Mouse (Mus musculus): ENCODE data around the gene Tnfrsf1a. TPM values are rescaled to one million over a fixed set of nuclear protein-coding genes. Genes with fewer than 3 reads are reported as not detected.
"Not testable (repeated sequence)": the region's sequence is repeated elsewhere in the genome, so short reads cannot be mapped to it uniquely, and the experiment has no call there.

Gene Tnfrsf1a
- 75.3 and 77.7 TPM in 2 replicates for polyA plus RNA-seq (2015; fragmentation: Nextera tagmentation; extraction: Ambion mirVana)

DNA sequence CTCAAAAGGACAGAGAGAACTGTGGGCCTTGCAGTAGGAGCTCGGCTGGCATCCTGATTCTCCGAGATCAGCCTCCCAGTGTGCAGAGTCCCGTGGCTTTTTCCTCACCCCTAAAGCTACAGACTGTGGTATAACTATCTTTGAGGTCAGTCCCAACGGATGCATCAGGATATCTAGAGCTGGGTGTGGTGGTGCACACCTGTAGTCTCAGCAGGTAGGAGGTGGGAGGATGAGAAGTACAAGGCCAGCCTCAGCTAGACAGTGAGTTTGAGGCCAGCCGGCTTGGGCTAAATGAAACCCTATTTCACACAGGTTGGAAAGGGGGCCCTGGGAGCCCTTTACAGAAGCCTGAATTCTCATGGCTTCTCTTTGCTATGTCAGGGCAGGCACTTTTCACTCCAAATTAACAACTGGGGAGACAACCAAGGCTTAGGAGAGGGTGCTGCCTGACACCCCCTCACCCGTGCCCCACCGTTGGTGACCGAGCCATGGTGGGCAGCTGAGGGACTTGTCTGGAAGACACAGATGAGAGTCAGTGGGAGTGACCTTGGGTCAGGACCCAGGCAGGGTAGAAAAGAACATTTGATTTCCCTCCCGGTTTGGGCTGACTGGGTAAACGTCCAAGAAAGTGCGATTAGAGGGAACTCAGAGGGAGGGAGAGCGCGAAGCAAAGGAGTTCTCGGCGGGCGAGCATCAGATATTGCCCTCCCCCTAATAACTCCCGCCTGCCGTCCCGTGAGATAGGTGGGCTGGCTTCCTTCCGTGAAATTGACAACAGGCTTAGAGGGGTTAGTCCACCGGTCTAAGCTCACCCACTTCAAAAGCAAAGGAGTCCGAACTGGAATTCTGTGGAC lies at the start of gene Tnfrsf1a:
Gene Tnfrsf1a, plus strand, starts transcription at position 642 of the 854 bp plus-strand sequence.
- no peak for TF ChIP-seq CTCF (IDR thresholded peaks at IDR 0.05; ENCODE audit: low read depth)
- TF ChIP-seq EP300 (optimal IDR thresholded peaks at IDR 0.05) = no peak
- no peak for DNase-seq (ENCODE audit: low spot score)
- 10% methylated on average over 22 of the region's 22 CpGs for WGBS

GRCm38 (mm10) chr6:125300982-125301381 lies 48.2 kb upstream of the Tnfrsf1a start:
- Histone ChIP-seq H3K36me3 (ENCODE audit: control insufficient read depth, insufficient read depth, low read length) (no peaks in the 10 kb centered on the region), H3K4me2 (replicated peaks; ENCODE audit: low read depth) (no peak overlapping the region), H3K4me3 (ENCODE audit: low read depth, low read length) (no peak overlapping the region), H3K9me3 (ENCODE audit: control insufficient read depth, low read length) (no peaks in the 10 kb centered on the region), H3K4me1 (replicated peaks; ENCODE audit: control insufficient read depth, insufficient read depth) (0 out of 2 replicates have a peak, but pooled peaks cover 3% of the 10 kb centered on the region), H3K27ac (replicated peaks) (no peak overlapping the region), H3K9ac (ENCODE audit: low read length) (no peak overlapping the region), H3K27me3 (ENCODE audit: control insufficient read depth, insufficient read depth, low read length) (no peaks in the 10 kb centered on the region)
- TF ChIP-seq CTCF (IDR thresholded peaks at IDR 0.05; ENCODE audit: low read depth) (no peak), EP300 (optimal IDR thresholded peaks at IDR 0.05) (no peak)
- peak; percentile 66; the same call in 1 of the 2 replicates for ATAC-seq (ENCODE audit: low FRiP score, low TSS enrichment)
- WGBS = 61% methylated on average over 1 of the region's 1 CpGs
- DNase-seq (ENCODE audit: low spot score) = no peak

More for the DNA sequence above, at the start of gene Tnfrsf1a:
- Histone ChIP-seq H3K9me3 (ENCODE audit: control insufficient read depth, low read length) (no peaks in the 10 kb centered on the region), H3K4me1 (replicated peaks; ENCODE audit: control insufficient read depth, insufficient read depth) (peaks cover 18% of the 10 kb centered on the region), H3K4me2 (replicated peaks; ENCODE audit: low read depth) (peak within 1 kb of the TSS; percentile 93), H3K9ac (ENCODE audit: low read length) (peak within 1 kb of the TSS; percentile 94), H3K27me3 (ENCODE audit: control insufficient read depth, insufficient read depth, low read length) (no peaks in the 10 kb centered on the region), H3K4me3 (ENCODE audit: low read depth, low read length) (peak within 1 kb of the TSS; percentile 83), H3K27ac (replicated peaks) (peak within 1 kb of the TSS; percentile 96), H3K36me3 (ENCODE audit: control insufficient read depth, insufficient read depth, low read length) (0 out of 2 replicates have a peak, but pooled peaks cover 4% of the 10 kb centered on the region)
- peak; percentile 6; the same call in 1 of the 2 replicates for ATAC-seq (ENCODE audit: low FRiP score, low TSS enrichment)

DNA sequence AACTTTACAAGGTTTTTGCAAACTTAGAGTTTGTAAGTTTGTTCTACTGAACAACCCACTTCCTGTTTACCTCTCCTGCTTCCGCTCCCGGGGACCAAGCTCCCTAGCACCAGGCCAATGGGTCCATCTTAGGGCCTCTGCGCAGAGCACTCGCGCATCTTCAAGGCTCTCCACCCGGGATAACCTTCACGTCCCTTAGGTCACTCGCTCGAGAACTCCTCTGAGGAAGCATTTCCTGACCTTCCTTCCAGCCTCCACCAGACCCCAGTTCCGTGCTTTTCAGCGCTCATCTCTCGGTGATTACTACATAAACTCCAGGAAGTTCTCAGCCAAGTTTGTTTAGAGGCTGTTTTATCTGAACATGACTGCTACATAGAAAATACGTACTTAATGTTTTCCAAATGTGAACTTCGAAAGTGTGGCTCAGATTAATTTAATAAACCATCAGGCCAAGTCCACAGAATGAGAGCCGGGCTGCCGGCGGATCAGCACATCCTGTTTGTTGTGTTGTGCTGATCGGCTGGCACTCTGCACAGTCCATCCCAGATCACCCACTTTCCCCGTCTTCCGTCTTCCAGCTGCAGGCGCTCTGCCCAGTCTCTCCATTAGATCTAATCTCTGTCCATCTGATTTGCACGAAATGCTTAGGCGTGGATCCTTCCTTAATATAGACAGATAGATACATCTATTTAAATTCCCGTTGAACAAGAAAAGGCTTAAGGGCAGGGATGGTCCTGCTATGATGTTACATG lies 46.8 kb upstream of the Tnfrsf1a start:
- WGBS = 64% methylated on average over 24 of the region's 24 CpGs
- peaks cover 9% of the 10 kb centered on the region for H3K36me3 ChIP-seq (ENCODE audit: control insufficient read depth, insufficient read depth, low read length)
- H3K4me1 ChIP-seq (replicated peaks; ENCODE audit: control insufficient read depth, insufficient read depth) = 0 out of 2 replicates have a peak, but pooled peaks cover 3% of the 10 kb centered on the region
- H3K9ac ChIP-seq (ENCODE audit: low read length) = no peak overlapping the region
- no peaks in the 10 kb centered on the region for H3K9me3 ChIP-seq (ENCODE audit: control insufficient read depth, low read length)
- TF ChIP-seq CTCF (IDR thresholded peaks at IDR 0.05; ENCODE audit: low read depth) (no peak), EP300 (optimal IDR thresholded peaks at IDR 0.05) (no peak)
- no peak for DNase-seq (ENCODE audit: low spot score)
- H3K4me2 ChIP-seq (replicated peaks; ENCODE audit: low read depth) = no peak overlapping the region
- no peaks in the 10 kb centered on the region for H3K27me3 ChIP-seq (ENCODE audit: control insufficient read depth, insufficient read depth, low read length)
- ATAC-seq (ENCODE audit: low FRiP score, low TSS enrichment) = no peak
- H3K4me3 ChIP-seq (ENCODE audit: low read depth, low read length) = no peak overlapping the region
- H3K27ac ChIP-seq (replicated peaks) = peak overlapping the region; percentile 70

- Histone ChIP-seq H3K27ac (replicated peaks) (no peak overlapping the region; the same call in 1 of the 2 replicates), H3K4me1 (replicated peaks; ENCODE audit: control insufficient read depth, insufficient read depth) (0 out of 2 replicates have a peak, but pooled peaks cover 3% of the 10 kb centered on the region), H3K4me2 (replicated peaks; ENCODE audit: low read depth) (no peak overlapping the region), H3K36me3 (ENCODE audit: control insufficient read depth, insufficient read depth, low read length) (peaks cover 13% of the 10 kb centered on the region), H3K4me3 (ENCODE audit: low read depth, low read length) (no peak overlapping the region), H3K27me3 (ENCODE audit: control insufficient read depth, insufficient read depth, low read length) (no peaks in the 10 kb centered on the region), H3K9ac (ENCODE audit: low read length) (no peak overlapping the region), H3K9me3 (ENCODE audit: control insufficient read depth, low read length) (no peaks in the 10 kb centered on the region)
- 76% methylated on average over 4 of the region's 4 CpGs for WGBS
- DNase-seq (ENCODE audit: low spot score) = no peak
- TF ChIP-seq CTCF (IDR thresholded peaks at IDR 0.05; ENCODE audit: low read depth) (no peak), EP300 (optimal IDR thresholded peaks at IDR 0.05) (no peak)
- no peak for ATAC-seq (ENCODE audit: low FRiP score, low TSS enrichment)
Observed at GRCm38 (mm10) chr6:125303242-125303641, 45.9 kb upstream of the Tnfrsf1a start.

DNA sequence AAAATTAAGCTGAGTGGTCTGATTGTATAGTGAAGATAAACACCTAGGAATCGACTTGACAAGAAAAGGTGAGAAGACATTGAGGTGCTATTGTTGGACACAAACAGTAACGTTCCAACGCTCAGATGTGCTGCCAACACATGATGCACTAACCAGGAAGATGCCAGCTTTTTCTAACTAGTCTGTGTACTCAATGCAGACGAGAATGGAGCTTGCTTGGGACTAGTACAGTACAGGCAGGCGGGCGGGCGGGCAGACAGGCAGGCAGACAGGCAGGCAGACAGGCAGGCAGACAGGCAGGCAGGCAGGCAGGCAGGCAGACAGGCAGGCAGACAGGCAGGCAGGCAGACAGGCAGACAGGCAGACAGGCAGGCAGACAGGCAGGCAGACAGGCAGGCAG lies 44.8 kb upstream of the Tnfrsf1a start:
- not testable (repeated sequence) for H3K9ac ChIP-seq (ENCODE audit: low read length); ATAC-seq (ENCODE audit: low FRiP score, low TSS enrichment); H3K4me2 ChIP-seq (replicated peaks; ENCODE audit: low read depth); H3K27ac ChIP-seq (replicated peaks); H3K4me3 ChIP-seq (ENCODE audit: low read depth, low read length); DNase-seq (ENCODE audit: low spot score); H3K4me1 ChIP-seq (replicated peaks; ENCODE audit: control insufficient read depth, insufficient read depth); H3K27me3 ChIP-seq (ENCODE audit: control insufficient read depth, insufficient read depth, low read length); H3K9me3 ChIP-seq (ENCODE audit: control insufficient read depth, low read length)
- WGBS = 81% methylated on average over 7 of the region's 7 CpGs
- H3K36me3 ChIP-seq (ENCODE audit: control insufficient read depth, insufficient read depth, low read length) = peaks cover 16% of the 10 kb centered on the region

Measured in stomach, postnatal 0 days (tissue).